Mouse (Mus musculus) layer of hippocampus, postnatal 14 days (tissue): ENCODE measurements around the gene Hmcn2. TPM values are rescaled to one million over a fixed set of nuclear protein-coding genes. Genes with fewer than 3 reads are reported as not detected.

Experiments
- DNase-seq, 2 experiments: peaks; one replicate each; pipeline ENCODE4 v3.0.0; 2021 to 2022; ENCODE audit warnings: low spot score in 2 of 2, mixed read lengths in 1 of 2
- total RNA-seq, 2 experiments: library from RNA; stranded (reverse); gene quantifications; 2 replicates each; pipeline ENCODE4 v1.2.3; 2021

Hmcn2 gene
- total RNA-seq, 2 experiments from 2014 or later, result 0.30 to 0.69 TPM

- no peak for DNase-seq
Observed at GRCm38 (mm10) chr2:31476107-31476820, 162.0 kb downstream of the Hmcn2 start.

GRCm38 (mm10) chr2:31477234-31478161 lies 163.3 kb downstream of the Hmcn2 start:
- no peak for DNase-seq

- DNase-seq, result peak; percentile 87 to 93
Observed at GRCm38 (mm10) chr2:31482914-31483575, 168.8 kb downstream of the Hmcn2 start.

- DNase-seq, result peak; percentile 72 to 77
Observed at GRCm38 (mm10) chr2:31484187-31484586, 170.0 kb downstream of the Hmcn2 start.

GRCm38 (mm10) chr2:31489166-31489565 lies 175.0 kb downstream of the Hmcn2 start:
- DNase-seq, result peak in 1 of 2 experiments; percentile 26

GRCm38 (mm10) chr2:31490556-31490955 lies 176.3 kb downstream of the Hmcn2 start:
- no peak for DNase-seq

GRCm38 (mm10) chr2:31492308-31492707 lies 178.1 kb downstream of the Hmcn2 start:
- DNase-seq, result no peak

- no peak for DNase-seq
Observed at GRCm38 (mm10) chr2:31493243-31493642, 179.0 kb downstream of the Hmcn2 start.

GRCm38 (mm10) chr2:31494315-31494714 lies 180.1 kb downstream of the Hmcn2 start:
- DNase-seq, result no peak

GRCm38 (mm10) chr2:31495046-31495476 lies 180.8 kb downstream of the Hmcn2 start:
- no peak for DNase-seq

GRCm38 (mm10) chr2:31496141-31496540 lies 181.9 kb downstream of the Hmcn2 start:
- no peak for DNase-seq

- DNase-seq, result no peak
Observed at GRCm38 (mm10) chr2:31497113-31497512, 182.9 kb downstream of the Hmcn2 start.

GRCm38 (mm10) chr2:31497635-31498034 lies 183.4 kb downstream of the Hmcn2 start:
- DNase-seq, result no peak

- peak; percentile 44 to 64 for DNase-seq
Observed at GRCm38 (mm10) chr2:31499327-31500291, 185.4 kb downstream of the Hmcn2 start.

- DNase-seq, result no peak
Observed at GRCm38 (mm10) chr2:31500292-31501204, 186.3 kb downstream of the Hmcn2 start.

- no peak for DNase-seq
Observed at GRCm38 (mm10) chr2:31501448-31502130, 187.4 kb downstream of the Hmcn2 start.

GRCm38 (mm10) chr2:31502616-31503522 lies 188.7 kb downstream of the Hmcn2 start:
- DNase-seq, result no peak

- DNase-seq, result peak in 1 of 2 experiments; percentile 45
Observed at GRCm38 (mm10) chr2:31505472-31505871, 191.3 kb downstream of the Hmcn2 start.
